Mouse (Mus musculus): ENCODE results near the gene Golga1. TPM values are rescaled to one million over a fixed set of nuclear protein-coding genes. Genes with fewer than 3 reads are reported as not detected.
"Not testable (repeated sequence)": the region's sequence is repeated elsewhere in the genome, so short reads cannot be mapped to it uniquely, and the experiment has no call there.

Golga1 gene
- 10 to 100 TPM; 12.0 to 15.7 (median 14.1) TPM for total RNA-seq (2022)

DNA sequence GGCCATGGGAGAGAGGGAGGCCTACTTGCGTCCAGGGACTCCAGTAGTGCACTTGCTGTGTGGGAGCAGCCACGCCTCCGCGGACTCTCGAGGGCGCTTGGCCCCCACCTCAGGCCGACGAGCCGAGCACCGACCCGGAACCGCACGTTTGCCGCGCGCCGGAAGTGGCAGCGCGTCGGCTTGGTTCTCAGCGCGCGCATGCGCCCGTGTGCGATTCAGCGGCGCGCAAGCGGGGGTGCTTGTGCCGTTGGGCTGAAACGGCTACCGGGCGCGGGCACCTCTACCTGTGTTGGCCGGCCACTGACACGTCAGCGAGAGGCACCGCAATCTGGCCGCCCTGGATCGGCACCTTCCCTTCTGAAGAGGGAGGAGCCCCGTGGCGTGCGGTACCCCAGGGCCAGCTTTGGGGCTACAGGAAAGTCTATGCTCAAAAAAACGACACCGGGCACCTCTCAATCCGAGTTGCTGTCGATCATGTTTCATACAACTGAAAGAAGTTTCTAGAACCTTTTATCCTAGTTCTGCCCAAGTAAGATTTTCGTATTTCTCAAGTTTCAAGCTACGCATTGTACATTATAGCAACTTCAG is at the start of gene Golga1:
Gene Golga1, minus strand, starts transcription at position 142 of the 588 bp plus-strand sequence.
- DNase-seq (ENCODE audit: low spot score), result peak; percentile 85

DNA sequence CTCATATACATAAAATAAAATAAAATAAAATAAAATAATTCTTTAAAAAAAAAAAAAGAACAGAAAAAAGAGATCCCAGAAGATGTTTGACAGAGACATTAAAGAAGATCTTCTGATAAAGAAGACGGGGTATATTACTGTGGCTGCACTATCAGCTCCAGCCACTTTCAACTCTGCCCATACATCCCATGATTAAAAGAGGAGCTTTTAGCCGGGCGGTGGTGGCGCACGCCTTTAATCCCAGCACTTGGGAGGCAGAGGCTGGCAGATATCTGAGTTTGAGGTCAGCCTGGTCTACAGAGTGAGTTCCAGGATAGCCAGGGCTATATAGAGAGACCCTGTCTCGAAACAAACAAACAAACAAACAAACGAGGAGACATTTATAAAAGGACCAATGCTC is 48.8 kb upstream of the Golga1 start:
- DNase-seq (ENCODE audit: low spot score), result no peak

DNA sequence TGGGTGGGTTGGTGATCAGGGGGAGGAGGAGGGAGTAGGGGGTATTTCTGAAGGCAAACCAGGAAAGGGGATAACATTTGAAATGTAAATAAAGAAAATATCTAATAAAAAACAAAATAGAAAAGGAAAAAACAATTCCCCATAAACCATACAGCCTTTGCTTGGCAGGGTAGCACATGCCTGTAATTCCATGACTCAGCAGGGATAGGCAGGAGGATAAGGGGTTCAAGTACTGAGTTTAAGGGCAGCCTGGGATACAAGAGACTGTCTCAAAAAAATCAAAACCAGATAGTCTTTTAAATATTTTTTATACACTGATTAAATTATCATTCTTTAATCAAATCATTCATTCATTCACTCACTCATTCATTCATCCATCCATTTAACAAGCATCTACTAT is 45.2 kb upstream of the Golga1 start:
- DNase-seq (ENCODE audit: low spot score), result no peak

DNA sequence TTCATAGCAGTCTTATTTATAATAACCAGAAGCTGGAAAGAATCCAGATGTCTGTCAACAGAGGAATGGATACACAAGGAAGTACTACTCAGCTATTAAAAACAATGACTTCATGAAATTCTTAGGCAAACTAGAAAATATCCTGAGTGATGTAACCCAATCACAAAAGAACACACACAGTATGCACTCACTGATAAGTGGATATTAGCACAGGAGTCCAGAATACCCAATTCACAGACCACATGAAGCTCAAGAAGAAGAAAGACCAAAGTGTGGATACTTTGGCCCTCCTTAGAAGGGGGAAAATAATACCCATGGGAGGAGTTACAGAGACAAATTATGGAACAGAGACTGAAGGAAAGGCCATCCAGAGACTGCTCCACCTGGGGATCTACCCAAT is 44.4 kb upstream of the Golga1 start:
- DNase-seq (ENCODE audit: low spot score), result not testable (repeated sequence)

DNA sequence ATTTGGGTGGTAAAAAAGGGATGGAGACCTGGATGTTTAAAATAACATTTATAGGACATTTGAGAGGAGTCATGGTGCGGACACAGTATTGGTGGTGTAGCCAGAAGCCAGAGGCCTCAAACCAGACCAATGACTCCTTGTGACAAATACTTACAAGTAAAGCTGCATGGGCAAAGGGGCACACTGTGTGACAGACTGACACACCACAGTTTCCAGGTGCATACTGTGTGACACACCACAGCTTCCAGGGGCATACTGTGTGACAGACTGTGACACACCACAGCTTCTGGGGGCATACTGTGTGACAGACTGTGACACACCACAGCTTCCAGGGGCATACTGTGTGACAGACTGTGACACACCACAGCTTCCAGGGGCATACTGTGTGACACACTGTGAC is 34.6 kb upstream of the Golga1 start:
- not testable (repeated sequence) for DNase-seq (ENCODE audit: low spot score)

DNA sequence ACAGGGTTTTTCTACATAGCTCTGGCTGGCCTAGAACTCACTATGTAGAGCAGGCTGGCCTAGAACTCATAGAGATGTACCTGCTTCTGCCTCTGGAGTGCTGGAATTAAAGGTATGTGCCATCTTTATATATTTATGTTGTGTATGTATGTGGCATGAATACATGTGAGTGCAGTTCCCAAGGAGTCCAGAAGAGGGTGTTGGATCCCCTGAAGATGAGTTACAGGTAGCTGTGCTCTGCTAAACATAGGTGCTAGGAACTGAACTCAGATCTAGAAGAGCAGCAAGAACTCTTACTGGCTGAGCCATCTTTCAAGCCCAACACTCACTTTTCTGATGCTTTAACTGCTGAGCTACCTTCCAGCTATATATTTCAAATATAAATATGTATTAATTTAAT is 32.7 kb upstream of the Golga1 start:
- DNase-seq (ENCODE audit: low spot score), result no peak

DNA sequence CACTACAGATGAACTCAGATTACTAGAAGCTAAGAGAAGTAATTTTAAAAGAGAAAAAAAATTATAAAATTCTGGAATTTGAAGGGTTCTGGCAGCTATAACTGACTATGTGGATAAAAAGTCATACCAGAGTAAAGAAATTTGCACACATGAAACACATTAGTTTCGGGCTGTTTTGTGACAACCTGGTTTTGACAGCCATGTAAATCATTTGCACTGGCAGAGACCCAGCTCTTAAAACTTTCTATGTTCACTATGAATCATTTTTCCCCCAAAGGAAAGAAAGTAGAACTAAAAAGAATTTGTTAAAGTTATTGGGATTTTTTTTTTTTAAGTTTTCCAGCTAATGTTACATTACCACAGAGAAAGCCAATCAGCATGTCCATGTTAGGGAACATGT is 26.6 kb upstream of the Golga1 start:
- no peak for DNase-seq (ENCODE audit: low spot score)

DNA sequence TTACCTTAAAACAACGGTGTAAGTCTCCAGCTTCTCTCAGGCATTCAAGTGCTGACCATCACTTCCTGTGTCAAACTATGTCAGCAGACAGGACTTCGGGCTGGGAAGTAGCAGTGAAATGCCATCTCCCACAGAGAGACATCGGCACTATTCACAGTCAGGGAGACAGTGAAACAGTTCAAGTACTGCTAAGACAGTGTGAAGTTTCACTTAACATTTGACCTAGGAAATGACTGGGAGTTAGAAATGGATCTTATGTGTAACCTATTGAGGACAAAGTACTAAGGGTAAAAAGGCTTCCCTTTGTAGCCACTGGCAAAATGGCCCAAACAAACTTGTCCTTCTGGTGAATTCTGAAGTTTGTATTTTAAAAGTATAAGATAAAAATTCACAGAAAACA is 17.4 kb upstream of the Golga1 start:
- DNase-seq (ENCODE audit: low spot score), result no peak

DNA sequence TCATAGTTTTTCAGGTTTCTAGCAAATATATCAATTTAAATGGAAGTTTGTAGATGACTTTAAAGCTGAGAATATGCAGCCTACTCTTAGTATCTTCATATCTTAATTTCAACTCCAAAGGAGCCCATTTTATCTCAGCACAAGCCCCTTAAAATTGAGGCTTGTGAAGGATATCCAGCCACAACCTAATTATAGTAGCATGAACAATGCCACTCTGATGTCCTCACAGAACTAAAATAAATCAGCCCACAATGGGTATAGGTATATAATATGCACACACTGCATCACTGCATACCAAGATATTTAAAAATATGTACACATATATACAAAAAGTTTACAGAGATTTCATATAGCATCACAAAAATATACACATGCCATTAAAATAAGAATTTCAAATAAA is 5.3 kb upstream of the Golga1 start:
- peak; percentile 3 for DNase-seq (ENCODE audit: low spot score)

DNA sequence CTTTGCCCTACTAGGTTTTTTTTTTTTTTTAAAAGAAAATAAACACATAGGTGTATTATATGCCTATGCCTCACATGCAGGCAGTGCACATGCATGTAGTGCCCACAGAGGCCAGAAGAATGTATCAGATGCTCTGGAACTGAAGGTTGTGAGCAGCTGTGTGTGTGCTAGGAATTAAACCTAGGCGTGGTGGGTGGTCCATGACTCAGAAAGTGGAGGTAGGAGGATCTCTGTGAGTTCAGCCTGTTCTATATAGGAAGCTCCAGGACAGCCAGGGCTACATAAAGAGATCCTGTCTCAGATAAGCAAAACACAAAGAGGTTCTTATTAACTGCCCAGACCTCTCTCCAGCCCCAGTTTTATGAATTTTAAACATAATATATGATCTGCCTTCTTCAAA is 3.8 kb upstream of the Golga1 start:
- DNase-seq (ENCODE audit: low spot score), result no peak

DNA sequence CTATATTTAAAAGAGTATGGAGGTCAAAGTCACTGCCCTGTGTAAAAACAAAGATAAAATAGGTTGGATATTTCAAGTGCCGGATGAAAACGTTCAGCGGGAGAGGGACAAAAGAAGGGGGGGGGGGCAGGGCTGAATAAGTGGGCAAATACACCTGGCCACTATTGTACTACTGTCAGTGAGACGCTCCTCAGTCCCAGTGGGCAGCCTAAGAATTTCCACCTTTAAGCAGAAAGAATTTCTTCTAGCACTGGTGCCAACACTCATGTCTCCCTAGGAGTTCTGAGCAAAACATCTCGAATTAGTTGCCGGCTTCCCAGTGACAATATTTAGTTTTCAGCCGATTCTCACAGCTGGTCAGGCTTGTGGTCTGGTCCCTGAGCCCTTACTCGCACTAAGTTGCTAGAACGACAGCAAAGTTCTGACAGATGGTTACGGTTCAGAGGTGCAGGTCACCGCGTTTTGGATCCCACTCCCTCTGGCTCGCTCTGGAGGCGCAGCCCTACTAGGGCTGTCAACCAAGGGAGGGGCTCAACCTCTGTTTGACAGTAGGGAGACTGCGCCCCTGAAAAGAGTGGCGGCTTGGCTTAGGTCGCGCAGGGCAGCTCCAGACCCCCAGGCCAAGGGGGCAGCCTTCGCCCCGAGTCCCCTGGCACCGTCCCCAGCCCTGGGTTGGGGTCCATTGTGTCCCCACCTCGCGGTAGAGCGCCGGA is 498 bp downstream of the Golga1 start:
- no peak for DNase-seq (ENCODE audit: low spot score)

DNA sequence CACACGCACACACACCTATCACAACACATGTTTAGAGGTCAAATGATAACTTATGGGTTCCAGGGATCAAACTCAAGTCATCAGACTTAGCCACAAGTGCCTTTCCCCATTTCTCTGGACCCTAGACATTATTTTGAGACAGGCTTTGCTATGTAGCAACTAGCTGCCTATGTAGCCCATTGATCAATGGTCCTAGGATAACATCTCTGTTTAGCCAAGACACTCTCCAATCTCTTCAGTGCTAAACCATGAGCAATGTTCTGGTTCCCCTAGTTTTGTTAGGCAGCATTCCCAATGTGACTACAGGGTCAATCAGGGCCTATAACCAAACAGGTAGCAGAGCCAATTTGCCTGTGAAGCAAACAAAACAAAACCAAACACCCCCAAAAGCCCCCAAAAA is 16.8 kb downstream of the Golga1 start:
- no peak for DNase-seq (ENCODE audit: low spot score)

DNA sequence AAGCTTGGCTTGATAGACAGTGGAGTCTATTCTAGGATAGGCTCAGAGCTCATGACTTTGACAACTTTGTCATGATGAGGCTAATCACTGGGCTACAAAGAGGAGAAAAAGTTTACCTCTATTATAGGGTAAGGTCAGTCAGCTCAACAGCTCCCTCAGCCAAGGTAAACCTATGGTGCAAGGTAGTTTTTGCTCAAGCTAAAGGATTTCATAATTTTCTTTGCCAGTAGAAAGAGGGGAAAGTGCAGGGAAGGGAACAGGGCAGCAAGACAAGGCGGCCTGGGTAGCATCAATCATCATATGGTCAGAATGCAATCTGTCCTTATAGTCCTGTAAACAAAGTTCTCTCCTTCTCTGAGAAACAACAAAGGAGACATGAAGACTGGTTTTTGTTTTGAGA is 25.1 kb downstream of the Golga1 start:
- DNase-seq (ENCODE audit: low spot score), result no peak

DNA sequence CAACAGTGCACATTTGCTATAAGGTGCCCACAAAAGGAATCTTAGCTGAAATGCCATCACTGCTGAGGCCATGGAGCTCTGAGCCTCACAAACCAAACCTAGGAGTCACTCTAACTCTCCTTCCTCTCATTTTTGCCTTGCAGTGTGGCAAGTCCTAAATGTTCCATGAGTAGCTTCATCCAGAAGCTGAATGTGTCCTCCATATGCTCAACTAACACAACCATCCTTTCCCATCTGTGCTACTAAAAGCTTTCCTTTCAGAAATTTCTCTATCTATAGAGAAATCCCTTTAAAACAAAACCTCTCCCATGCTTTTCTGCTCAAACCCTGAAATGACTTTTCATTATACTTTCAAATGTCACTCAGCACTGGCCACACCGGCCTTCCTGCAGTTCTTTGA is 33.7 kb downstream of the Golga1 start:
- DNase-seq (ENCODE audit: low spot score), result no peak

DNA sequence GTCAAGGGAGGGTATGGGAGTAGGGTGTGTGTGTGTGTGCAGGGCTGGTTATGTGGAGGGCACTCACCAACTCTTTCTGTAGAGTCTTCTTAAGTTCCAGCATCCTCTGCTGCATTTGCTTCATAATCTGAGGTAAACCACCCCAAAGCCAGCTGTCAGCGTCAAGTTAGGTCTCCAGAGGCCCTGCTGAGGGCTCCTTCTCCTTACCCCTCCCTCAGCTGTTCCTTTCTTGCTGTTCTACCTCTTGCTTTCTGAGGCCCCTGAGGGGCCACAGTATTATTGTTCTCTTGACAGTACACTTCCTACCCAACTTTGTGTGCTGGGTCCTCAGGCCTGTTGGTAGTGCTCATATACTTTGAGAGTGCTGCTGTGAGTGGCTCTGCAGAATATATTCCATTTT is 45.3 kb downstream of the Golga1 start:
- DNase-seq (ENCODE audit: low spot score), result no peak

DNA sequence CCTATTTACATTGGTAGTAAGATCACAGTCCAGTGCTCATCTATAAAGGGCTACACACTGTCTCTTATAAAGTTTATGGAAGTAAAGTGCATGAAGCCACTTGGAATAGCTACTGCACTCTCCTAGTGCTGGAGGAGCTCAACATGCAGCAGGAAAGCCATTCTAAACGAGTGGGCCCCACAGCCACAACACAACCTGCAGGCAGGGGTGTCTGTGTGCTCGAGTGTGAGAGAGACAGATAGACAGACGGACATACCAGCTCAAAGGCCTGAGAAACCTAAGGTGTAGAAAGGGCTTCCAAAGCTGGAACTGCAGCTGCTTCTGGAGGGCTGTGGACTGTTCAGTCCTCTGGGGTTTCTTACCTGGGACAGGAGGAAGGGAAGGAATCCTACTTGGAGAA is 48.8 kb downstream of the Golga1 start:
- DNase-seq (ENCODE audit: low spot score), result no peak

DNA sequence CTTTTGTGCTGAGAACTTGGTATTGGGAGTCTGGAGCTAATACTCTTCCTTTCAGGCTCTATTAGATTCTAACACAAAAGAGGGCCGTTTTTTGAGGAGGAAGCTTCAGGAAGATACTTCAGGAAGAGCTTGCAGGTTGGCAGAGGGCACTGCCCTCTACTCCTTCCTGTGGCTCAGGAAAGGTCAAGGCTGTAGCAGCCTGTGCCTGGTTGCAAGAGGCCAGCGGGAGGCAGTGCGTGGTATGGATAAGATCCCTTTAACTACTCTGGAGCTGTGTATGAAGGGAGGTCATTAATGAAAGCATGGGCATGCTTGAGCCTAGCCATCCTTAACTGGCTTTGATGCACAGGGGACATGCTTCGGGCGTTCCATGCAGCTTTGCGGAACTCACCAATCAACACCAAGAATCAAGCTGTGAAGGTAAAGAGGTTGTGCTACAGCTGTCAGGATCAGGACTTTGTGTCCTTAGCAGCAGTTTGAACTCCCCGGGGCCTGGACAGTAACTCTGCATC is 52.5 kb downstream of the Golga1 start:
- DNase-seq (ENCODE audit: low spot score), result no peak

DNA sequence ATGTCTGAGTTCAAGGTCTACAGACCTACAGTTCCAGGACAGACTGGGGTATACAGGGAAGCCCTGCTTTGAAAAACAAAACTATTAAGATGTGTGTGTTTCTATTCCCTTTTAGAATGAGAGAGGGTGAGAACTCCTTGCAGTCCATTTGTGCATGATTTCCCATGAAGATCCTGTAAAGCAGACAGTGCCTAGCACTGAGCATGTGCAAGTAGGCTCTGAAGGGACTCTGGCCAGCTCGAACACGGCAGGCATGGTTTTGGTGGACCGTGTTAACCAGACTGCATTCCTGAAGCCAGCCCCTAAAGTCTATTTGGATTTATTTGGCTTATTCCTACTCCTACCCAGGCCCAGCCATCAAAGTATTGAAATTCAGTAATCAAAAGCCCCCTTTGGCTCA is 53.4 kb downstream of the Golga1 start:
- no peak for DNase-seq (ENCODE audit: low spot score)

DNA sequence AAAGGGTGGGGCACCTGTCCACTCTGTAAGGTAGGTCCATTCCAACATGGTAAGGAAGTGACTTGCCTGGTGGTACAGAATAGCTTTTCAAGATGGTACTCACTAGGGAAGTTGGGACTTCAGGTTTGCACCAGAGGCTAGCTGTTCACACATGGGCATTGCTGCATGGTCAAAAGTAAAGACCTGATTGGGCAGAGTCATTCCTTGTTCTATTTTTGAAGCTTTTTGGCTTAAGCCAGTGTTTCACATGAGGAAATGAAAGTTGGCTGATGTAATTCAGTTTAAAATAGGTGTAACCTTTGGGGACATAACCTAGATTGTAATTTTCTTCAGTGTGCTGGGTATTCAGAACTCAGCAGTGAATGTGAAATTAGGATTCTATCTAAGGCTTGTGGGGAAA is 54.1 kb downstream of the Golga1 start:
- DNase-seq (ENCODE audit: low spot score), result peak; percentile 55

DNA sequence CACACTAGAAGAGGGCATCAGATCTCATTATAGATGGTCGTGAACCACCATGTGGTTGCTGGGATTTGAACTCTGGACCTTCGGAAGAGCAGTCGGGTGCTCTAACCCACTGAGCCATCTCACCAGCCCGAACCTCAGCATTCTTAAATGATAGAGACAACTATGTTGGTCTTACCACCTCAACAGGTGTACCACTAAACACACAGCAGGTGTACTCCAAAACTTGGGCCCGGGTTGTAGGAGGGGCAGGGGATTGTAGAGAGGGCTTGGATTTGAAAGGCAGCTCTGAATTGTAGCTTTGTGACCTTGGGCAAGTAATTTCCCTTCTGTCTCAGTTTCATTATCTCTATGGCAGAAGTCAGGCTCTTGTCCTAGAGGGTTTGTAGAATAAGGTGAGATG is 55.2 kb downstream of the Golga1 start:
- not testable (repeated sequence) for DNase-seq (ENCODE audit: low spot score)

DNA sequence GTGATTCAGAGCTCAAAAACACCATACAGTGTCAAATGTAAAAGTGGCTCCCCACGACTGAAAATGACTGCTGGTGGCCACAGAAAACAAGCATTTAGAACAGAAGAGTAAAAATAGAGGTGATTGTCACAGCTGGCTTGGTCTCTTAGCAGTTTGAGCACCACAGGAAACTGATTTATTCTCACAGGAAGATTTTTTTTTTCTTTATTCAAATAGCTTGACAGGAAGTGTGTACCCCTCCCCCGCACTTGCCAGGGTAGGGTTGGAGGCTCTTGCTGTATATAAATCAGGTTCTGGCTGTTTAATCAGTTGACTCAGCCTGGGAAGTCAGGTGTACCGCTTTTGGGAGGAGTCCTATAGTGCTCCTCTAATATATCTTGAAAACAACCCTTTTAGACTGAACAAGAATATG is 56.4 kb downstream of the Golga1 start:
- no peak for DNase-seq (ENCODE audit: low spot score)

DNA sequence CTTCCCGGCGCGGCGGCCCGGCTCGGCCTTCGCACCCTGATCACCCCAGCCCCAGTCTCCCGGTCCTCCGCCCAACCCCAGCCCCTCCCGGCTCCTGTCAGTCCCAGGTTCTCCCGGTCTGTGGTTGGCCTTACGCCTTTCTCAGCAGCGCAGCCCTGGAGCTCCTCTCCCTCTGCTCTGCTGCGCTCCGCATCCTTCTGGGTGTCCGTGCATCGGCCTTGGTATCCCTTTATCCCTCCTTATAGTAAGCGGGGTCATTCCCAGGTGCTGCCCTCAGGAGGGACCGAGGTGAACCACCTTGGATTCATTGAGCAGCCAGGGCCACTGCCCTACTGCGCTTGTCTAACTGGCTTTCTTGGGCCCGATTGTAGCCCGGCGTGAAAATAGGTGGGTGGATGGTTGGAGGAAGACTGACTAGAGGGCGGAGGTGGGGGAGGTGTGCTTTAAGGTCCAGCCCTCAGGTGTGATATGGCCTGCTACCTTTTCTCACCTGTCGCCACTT is 56.9 kb downstream of the Golga1 start:
- DNase-seq (ENCODE audit: low spot score), result no peak

DNA sequence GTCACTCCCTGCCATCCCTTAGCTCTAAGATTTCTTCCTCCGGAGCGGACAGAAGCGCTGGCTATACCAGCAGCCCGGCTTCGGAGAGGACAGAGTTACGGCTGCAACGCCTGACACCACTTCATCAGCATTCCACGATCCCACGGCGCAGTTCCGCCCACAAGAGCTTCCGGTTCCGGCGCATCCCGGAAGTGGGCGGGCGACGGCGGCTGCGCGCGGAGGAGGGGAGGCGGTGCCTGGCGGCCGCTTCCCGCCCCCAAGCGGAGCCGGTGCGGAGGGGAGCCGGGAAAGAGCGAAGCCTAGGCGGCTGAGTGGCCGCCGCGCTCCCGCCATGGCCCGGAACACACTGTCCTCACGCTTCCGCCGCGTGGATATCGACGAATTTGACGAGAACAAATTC is 57.5 kb downstream of the Golga1 start:
- DNase-seq (ENCODE audit: low spot score), result peak; percentile 94
